Mouse (Mus musculus) stomach, postnatal 0 days (tissue): ENCODE results near the gene Ciz1. TPM values are rescaled to one million over a fixed set of nuclear protein-coding genes. Genes with fewer than 3 reads are reported as not detected.

ENCODE experiments used
- ATAC-seq: fragments of 200-750 bp; cut with Nextera tagmentation; 2 replicates; pipeline ENCODE4 v1.8.0; 2017; ENCODE audit not compliant: low FRiP score, low TSS enrichment
- DNase-seq: peaks from one replicate; pipeline ENCODE4 v3.0.0-alpha.2; 2016; ENCODE audit warnings: low spot score
- H3K27ac ChIP-seq: fragments of 300-500 bp; sonication (generic); replicated peaks from 2 replicates; pipeline ENCODE4 v1.5.1; 2014; ENCODE audit warnings: mild to moderate bottlenecking, control low read depth
- H3K27me3 ChIP-seq: fragments of 300-500 bp; sonication (generic); 2 replicates; pipeline ENCODE4 v1.6.1; 2014; ENCODE audit warnings: low read length; ENCODE audit not compliant: control insufficient read depth, insufficient read depth
- H3K36me3 ChIP-seq: fragments of 300-500 bp; sonication (generic); 2 replicates; pipeline ENCODE4 v1.6.1; 2014; ENCODE audit warnings: low read length, mixed read lengths; ENCODE audit not compliant: control insufficient read depth, insufficient read depth
- H3K4me1 ChIP-seq: fragments of 300-500 bp; sonication (generic); replicated peaks from 2 replicates; pipeline ENCODE4 v1.6.1; 2014; ENCODE audit warnings: antibody characterized with exemption; ENCODE audit not compliant: control insufficient read depth, insufficient read depth
- H3K4me2 ChIP-seq: fragments of 300-500 bp; sonication (generic); replicated peaks from 2 replicates; pipeline ENCODE4 v1.6.1; 2014; ENCODE audit warnings: low read depth, mild to moderate bottlenecking, control low read depth, moderate library complexity
- H3K4me3 ChIP-seq: fragments of 300-500 bp; sonication (generic); 2 replicates; pipeline ENCODE4 v1.5.1; 2014; ENCODE audit warnings: low read depth, low read length, control low read depth
- H3K9ac ChIP-seq: fragments of 300-500 bp; sonication (generic); 2 replicates; pipeline ENCODE4 v1.6.1; 2014; ENCODE audit warnings: mild to moderate bottlenecking, low read length, control low read depth, mixed read lengths
- H3K9me3 ChIP-seq: fragments of 300-500 bp; sonication (generic); 2 replicates; pipeline ENCODE4 v1.6.1; 2016; ENCODE audit warnings: low read length; ENCODE audit not compliant: control insufficient read depth
- CTCF ChIP-seq: IDR thresholded peaks from 2 replicates; pipeline ENCODE4 v1.5.1; 2016; ENCODE audit warnings: antibody characterized with exemption, low read depth, mild to moderate bottlenecking, moderate library complexity
- EP300 ChIP-seq: optimal IDR thresholded peaks from 2 replicates; pipeline ENCODE3; 2016; ENCODE audit warnings: antibody characterized with exemption
- WGBS: fragments of 180-500 bp; shearing (Covaris S2); extraction: QIAGEN DNeasy Blood & Tissue Kit; methylation state at CpG from one replicate; pipeline ENCODE4 v1.1.7; 2014; 5-methylcytosine and 5-hydroxymethylcytosine counted together
- polyA plus RNA-seq: library from polyadenylated mRNA; unstranded; fragments of >200 nt; fragmentation: Nextera tagmentation; extraction: Ambion mirVana; gene quantifications from 2 replicates; pipeline ENCODE4 v1.2.1, GENCODE M21; 2015

The Ciz1 gene
- polyA plus RNA-seq, 1 experiment from 2014 or later, result 14.0 TPM

DNA sequence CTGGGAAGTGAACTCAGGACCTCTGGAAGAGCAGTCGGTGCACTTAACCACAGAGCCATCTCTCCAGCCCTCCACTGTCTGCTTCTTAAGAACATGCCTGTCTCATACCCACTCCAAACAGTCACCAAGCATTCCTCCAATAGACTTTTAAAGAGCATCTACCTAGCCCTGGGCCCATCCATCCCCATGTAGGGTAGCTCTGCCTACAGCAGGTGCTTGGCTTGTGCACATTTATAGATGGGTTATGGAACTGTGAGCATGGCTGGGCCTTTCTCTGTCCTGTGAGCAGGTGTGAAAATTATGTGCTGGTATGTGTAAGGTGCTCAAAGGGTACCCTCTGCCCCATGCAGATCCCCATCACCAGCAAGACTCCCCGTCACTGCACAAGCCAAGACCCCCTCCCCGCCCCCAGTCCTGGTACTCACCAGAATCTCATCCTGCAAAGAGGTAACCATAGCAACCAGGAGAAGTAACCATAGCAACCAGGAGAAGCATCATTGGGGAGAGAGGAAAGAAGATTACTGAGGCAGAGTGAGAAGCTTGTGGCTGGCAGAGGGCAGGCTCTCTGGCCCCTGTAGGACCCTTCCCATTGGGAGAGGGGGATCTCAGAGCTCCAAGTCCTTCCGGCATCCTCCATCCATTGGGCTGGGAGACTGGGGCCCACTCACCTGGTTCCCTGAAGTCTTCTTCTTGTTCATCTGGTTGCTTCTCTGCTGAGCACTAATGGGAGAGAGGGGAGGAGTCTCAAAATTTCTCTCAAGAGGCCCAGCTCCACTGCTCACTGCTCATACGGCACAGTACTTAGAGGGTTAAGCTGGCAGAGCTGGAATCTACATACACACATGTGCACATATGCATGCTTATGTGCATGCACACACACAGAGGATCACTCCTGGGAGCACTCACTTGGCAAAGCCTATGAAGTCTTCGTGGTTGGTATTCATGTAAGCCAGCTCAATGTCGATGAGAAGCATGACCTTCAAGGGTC is 29.1 kb upstream of the Ciz1 start:
- Histone ChIP-seq H3K27me3 (no peaks in the 10 kb centered on the region), H3K4me1 (no peaks in the 10 kb centered on the region), H3K4me3 (no peak overlapping the region), H3K27ac (no peak overlapping the region), H3K36me3 (no peaks in the 10 kb centered on the region), H3K9ac (no peak overlapping the region), H3K4me2 (no peak overlapping the region), H3K9me3 (no peaks in the 10 kb centered on the region)
- DNase-seq (no peak), ATAC-seq (no peak)
- WGBS, result 79% methylated on average over 7 of the region's 7 CpGs
- no peak for TF ChIP-seq CTCF
- no peak for TF ChIP-seq EP300

DNA sequence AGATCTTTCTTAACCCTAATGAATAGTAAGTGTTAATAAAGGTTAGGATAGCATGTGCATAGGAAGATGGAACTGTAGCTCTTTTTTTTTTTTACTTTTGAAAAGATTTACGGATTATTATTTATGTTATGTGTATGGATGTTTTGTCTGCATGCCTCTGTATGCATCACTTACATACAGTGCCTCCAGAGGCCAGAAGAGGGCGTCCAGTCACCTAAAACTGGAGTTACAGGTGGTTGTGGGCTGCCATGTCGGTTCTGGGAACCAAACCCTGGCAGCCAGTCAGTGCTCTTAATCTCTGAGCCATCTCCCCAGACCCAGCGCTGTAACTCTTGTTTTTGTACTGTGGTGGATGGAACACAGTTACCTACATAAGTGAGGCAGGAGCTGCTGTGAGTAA is 27.8 kb upstream of the Ciz1 start:
- Histone ChIP-seq H3K4me2 (no peak overlapping the region), H3K9me3 (no peaks in the 10 kb centered on the region), H3K36me3 (no peaks in the 10 kb centered on the region), H3K27ac (no peak overlapping the region), H3K4me1 (no peaks in the 10 kb centered on the region), H3K27me3 (no peaks in the 10 kb centered on the region), H3K9ac (no peak overlapping the region), H3K4me3 (no peak overlapping the region)
- 60% methylated on average over 4 of the region's 4 CpGs for WGBS
- no peak for TF ChIP-seq EP300
- peak; percentile 23; the same call in 1 of the 2 replicates for TF ChIP-seq CTCF
- no peak for ATAC-seq
- no peak for DNase-seq

DNA sequence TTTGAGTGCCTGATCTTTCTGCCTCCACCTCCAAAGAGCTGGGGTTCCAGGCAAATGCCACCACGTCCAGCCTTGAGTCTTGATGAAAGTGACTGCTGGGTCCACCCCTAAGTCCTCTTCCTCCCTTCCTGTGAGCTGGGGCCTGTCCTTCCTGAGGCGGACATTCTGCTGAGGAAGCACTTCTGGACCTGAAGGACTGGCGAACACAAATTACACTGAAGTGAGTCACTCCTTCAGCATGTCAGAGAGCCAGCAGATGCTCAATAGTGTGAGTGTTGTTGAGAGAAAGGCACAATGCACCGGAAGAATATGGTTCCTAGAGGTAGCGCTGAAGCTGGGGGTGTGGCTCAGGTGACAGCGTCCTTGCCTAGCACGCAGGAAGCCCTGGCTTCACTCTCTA is 26.8 kb upstream of the Ciz1 start:
- Histone ChIP-seq H3K4me2 (no peak overlapping the region), H3K4me1 (no peaks in the 10 kb centered on the region), H3K27ac (no peak overlapping the region), H3K9me3 (no peaks in the 10 kb centered on the region), H3K36me3 (no peaks in the 10 kb centered on the region), H3K4me3 (no peak overlapping the region), H3K27me3 (no peaks in the 10 kb centered on the region), H3K9ac (no peak overlapping the region)
- 40% methylated on average over 7 of the region's 7 CpGs for WGBS
- no peak for DNase-seq
- no peak for TF ChIP-seq EP300
- TF ChIP-seq CTCF, result no peak
- ATAC-seq, result no peak

DNA sequence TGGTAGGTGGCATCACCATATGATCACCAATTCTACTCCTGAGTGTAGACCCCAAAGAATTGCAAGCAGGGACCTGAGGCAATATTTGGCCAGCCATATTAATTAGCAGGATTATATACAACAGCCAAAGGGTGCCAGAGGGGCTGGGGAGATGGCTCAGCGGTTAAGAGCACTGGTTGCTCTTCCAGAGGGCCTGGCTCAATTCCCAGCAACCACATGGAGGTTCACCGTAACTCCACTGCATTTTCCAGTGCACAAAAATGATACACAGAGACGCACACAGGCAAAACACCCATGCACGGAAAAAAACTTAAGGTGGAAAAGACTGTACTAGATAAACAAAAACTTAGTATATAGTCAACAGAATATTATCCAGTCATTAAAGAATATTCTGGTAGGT is 24.9 kb upstream of the Ciz1 start:
- 55% methylated on average over 4 of the region's 4 CpGs for WGBS

DNA sequence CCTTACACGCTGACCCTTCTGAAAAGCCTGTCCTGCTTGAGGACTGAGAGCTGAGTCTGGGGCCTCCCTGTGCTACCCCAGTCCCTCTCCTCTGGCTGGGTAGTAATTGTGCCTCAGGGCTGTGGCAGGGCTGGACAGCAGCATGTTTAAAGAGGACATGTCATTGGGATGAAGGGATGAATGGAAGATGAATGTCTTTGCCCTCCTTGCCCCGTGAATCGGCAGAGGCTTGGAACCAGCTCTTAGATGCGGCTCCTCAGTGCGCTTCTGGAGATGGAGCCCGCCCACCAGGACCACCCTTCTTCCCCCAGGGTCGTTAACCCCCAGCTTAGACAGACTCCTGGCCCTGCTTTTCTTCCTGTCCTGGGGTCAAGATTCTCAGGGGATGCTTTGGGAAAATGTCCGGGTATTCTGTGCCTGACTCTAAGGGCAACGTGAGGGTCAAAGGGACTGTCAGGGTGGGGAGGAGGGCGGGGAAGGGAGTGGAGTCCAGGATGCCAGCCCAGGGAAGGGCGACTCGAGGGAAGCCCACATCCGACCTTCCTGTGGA is 23.1 kb upstream of the Ciz1 start:
- no peaks in the 10 kb centered on the region for H3K9me3 ChIP-seq
- no peaks in the 10 kb centered on the region for H3K4me1 ChIP-seq
- H3K4me3 ChIP-seq, result no peak overlapping the region
- H3K27ac ChIP-seq, result peak overlapping the region; percentile 30; the same call in 1 of the 2 replicates
- no peaks in the 10 kb centered on the region for H3K36me3 ChIP-seq
- no peak overlapping the region for H3K4me2 ChIP-seq
- DNase-seq, result no peak
- TF ChIP-seq CTCF (no peak), EP300 (no peak)
- 41% methylated on average over 13 of the region's 13 CpGs for WGBS
- no peaks in the 10 kb centered on the region for H3K27me3 ChIP-seq
- no peak for ATAC-seq
- no peak overlapping the region for H3K9ac ChIP-seq

More for the DNA sequence above, 24.9 kb upstream of the Ciz1 start:
- TF ChIP-seq EP300, result no peak
- TF ChIP-seq CTCF, result no peak
- H3K9me3 ChIP-seq, result no peaks in the 10 kb centered on the region
- no peak overlapping the region for H3K4me2 ChIP-seq
- no peaks in the 10 kb centered on the region for H3K4me1 ChIP-seq
- no peak overlapping the region for H3K27ac ChIP-seq
- no peak overlapping the region for H3K9ac ChIP-seq
- ATAC-seq, result no peak
- DNase-seq, result no peak
- no peaks in the 10 kb centered on the region for H3K36me3 ChIP-seq
- no peaks in the 10 kb centered on the region for H3K27me3 ChIP-seq
- H3K4me3 ChIP-seq, result no peak overlapping the region

DNA sequence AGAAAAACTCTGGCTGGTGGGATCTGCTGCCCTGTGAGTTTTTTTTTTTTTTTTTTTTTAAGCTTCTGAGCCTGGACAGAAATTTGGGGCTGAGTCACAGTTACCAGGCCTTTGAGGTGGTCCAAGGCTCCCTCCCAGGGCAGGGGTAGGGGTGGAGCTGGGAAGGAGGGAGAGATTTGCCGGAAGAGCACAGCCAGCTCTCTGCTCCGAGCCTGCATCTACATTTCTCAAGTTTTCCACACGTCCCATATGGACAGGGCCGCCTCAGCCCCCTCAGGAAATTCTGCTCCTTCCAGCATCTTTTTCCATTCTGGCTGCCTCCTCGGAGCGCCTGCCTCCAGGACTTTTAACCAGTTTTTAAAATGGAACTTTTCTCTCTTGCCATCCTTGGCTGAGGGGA is 22.6 kb upstream of the Ciz1 start:
- peak; percentile 40; the same call in 1 of the 2 replicates for ATAC-seq
- no peak for DNase-seq
- Histone ChIP-seq H3K27me3 (no peaks in the 10 kb centered on the region), H3K36me3 (no peaks in the 10 kb centered on the region), H3K4me3 (no peak overlapping the region), H3K4me2 (no peak overlapping the region), H3K27ac (peak overlapping the region; percentile 56; the same call in 1 of the 2 replicates), H3K9ac (no peak overlapping the region), H3K4me1 (no peaks in the 10 kb centered on the region), H3K9me3 (no peaks in the 10 kb centered on the region)
- 39% methylated on average over 6 of the region's 6 CpGs for WGBS
- TF ChIP-seq EP300, result no peak
- TF ChIP-seq CTCF, result no peak
